Mouse (Mus musculus) MEL (cell line): ENCODE results near the gene Chchd10.

Source experiments
- CTCF ChIP-seq, 3 experiments: IDR thresholded peaks in 2 of 3; conservative IDR thresholded peaks in 1 of 3; 2 replicates each; pipeline ENCODE4 v1.5.1; 2011 to 2012; ENCODE audit warnings: low read length in 3 of 3, low read depth in 2 of 3, mild to moderate bottlenecking in 2 of 3, improper control_type of control experiment in 1 of 3, inconsistent platforms in 1 of 3, mixed read lengths in 1 of 3, moderate library complexity in 1 of 3; ENCODE audit not compliant: control insufficient read depth in 1 of 3, insufficient read depth in 1 of 3, poor library complexity in 1 of 3, severe bottlenecking in 1 of 3
- ELF1 ChIP-seq: IDR thresholded peaks from 2 replicates; pipeline ENCODE4 v1.6.1; 2014; ENCODE audit warnings: low read depth, mild to moderate bottlenecking, inconsistent platforms, low read length, improper control_type of control experiment, moderate library complexity
- EP300 ChIP-seq, 2 experiments: IDR thresholded peaks; 2 replicates each; pipeline ENCODE4 v1.6.1; 2011; ENCODE audit warnings: improper control_type of control experiment in 2 of 2, low read length in 2 of 2, low read depth in 1 of 2, mild to moderate bottlenecking in 1 of 2
- HCFC1 ChIP-seq: IDR thresholded peaks from 2 replicates; pipeline ENCODE4 v1.6.1; 2012; ENCODE audit warnings: low read depth, mild to moderate bottlenecking, inconsistent platforms, low read length, improper control_type of control experiment, moderate library complexity
- JUND ChIP-seq: IDR thresholded peaks from 2 replicates; pipeline ENCODE4 v1.6.1; 2011; ENCODE audit warnings: low read depth, mild to moderate bottlenecking, improper control_type of control experiment, low read length
- MAFK ChIP-seq: IDR thresholded peaks from 2 replicates; pipeline ENCODE4 v1.6.1; 2011; ENCODE audit warnings: low read depth, mild to moderate bottlenecking, low read length, improper control_type of control experiment, borderline replicate concordance
- NRF1 ChIP-seq: IDR thresholded peaks from 2 replicates; pipeline ENCODE4 v1.6.1; 2014; ENCODE audit warnings: low read depth, mild to moderate bottlenecking, inconsistent platforms, low read length, improper control_type of control experiment, moderate library complexity; ENCODE audit not compliant: poor library complexity, insufficient read depth, severe bottlenecking
- POLR2A ChIP-seq, 2 experiments: IDR thresholded peaks; 2 replicates each; pipeline ENCODE4 v1.6.1; 2011 to 2012; ENCODE audit warnings: low read length in 2 of 2, mild to moderate bottlenecking in 2 of 2, control low read depth in 1 of 2, improper control_type of control experiment in 1 of 2, low read depth in 1 of 2, moderate library complexity in 1 of 2; ENCODE audit not compliant: control insufficient read depth in 1 of 2, insufficient read depth in 1 of 2, poor library complexity in 1 of 2
- POLR2AphosphoS2 ChIP-seq: IDR thresholded peaks from 2 replicates; pipeline ENCODE4 v1.6.1; 2011; ENCODE audit warnings: low read length, improper control_type of control experiment
- SMC3 ChIP-seq: IDR thresholded peaks from 2 replicates; pipeline ENCODE4 v1.6.1; 2011; ENCODE audit warnings: low read depth, low read length, improper control_type of control experiment
- TAL1 ChIP-seq: IDR thresholded peaks from 2 replicates; pipeline ENCODE4 v1.6.1; 2012; ENCODE audit warnings: mild to moderate bottlenecking, inconsistent platforms, low read length, moderate library complexity, mixed read lengths
- ZMIZ1 ChIP-seq: IDR thresholded peaks from 2 replicates; pipeline ENCODE4 v1.6.1; 2012; ENCODE audit warnings: low read depth, mild to moderate bottlenecking, inconsistent platforms, low read length, improper control_type of control experiment, moderate library complexity

GRCm38 (mm10) chr10:75931311-75931710, 1.6 kb upstream of the Chchd10 start:
- TF ChIP-seq POLR2A (IDR thresholded peaks at IDR 0.05; ENCODE audit: control insufficient read depth in 1 of 2, insufficient read depth in 1 of 2, low read depth in 1 of 2, low read length in 2 of 2, poor library complexity in 1 of 2): no peak
- no peak for TF ChIP-seq TAL1
- TF ChIP-seq CTCF (IDR thresholded peaks at IDR 0.05 in 2 of 3, conservative IDR thresholded peaks at IDR 0.05 in 1 of 3; ENCODE audit: control insufficient read depth in 1 of 3, insufficient read depth in 1 of 3, low read depth in 2 of 3, low read length in 3 of 3, poor library complexity in 1 of 3, severe bottlenecking in 1 of 3): no peak
- no peak for TF ChIP-seq ELF1
- no peak for TF ChIP-seq ZMIZ1
- no peak for TF ChIP-seq JUND
- TF ChIP-seq POLR2AphosphoS2: no peak
- no peak for TF ChIP-seq HCFC1
- TF ChIP-seq SMC3: no peak
- no peak for TF ChIP-seq MAFK
- TF ChIP-seq EP300 (IDR thresholded peaks at IDR 0.05; ENCODE audit: low read depth in 1 of 2, low read length in 2 of 2): no peak
- TF ChIP-seq NRF1: no peak
